Mouse (Mus musculus) cortical plate, adult 2 months (tissue): ENCODE measurements around the gene Kcnk13.

Experiments
- CTCF ChIP-seq: fragments of 200-500 bp; IDR thresholded peaks from 2 replicates; pipeline ENCODE4 v1.5.1; 2011; ENCODE audit warnings: mild to moderate bottlenecking, control low read depth, low read length; ENCODE audit not compliant: insufficient read depth; ENCODE audit errors: extremely low read depth
- POLR2A ChIP-seq: fragments of 200-500 bp; IDR thresholded peaks from 2 replicates; pipeline ENCODE4 v1.6.1; 2011; ENCODE audit warnings: mild to moderate bottlenecking, low read length, control low read depth; ENCODE audit not compliant: insufficient read depth; ENCODE audit errors: extremely low read depth

DNA sequence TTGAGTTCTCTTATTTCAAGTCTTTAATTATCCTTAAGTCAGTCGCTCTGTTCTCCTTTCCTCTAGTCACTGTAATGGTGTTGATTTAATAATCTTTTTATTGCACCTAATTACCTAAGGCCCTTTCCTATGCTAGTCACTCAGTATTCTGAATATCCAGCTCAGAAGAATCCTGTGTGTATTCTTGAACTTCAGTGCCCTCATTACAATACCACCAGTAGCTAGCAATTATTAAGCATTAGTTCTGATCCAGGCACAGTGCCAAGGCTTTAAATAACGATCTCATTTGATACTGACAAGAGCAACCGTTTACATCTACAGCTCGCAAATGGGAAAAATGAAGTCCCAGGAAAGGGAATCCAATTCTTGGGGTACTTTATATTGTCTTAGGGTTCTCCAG, 111.4 kb downstream of the Kcnk13 start:
- TF ChIP-seq CTCF (no peak), POLR2A (no peak)
